Mouse (Mus musculus): ENCODE measurements around the gene Pacrg. TPM values are rescaled to one million over a fixed set of nuclear protein-coding genes. Genes with fewer than 3 reads are reported as not detected.

Pacrg gene
- polyA plus RNA-seq, 1 experiment: 21.0 TPM

- TF ChIP-seq POLR2A (IDR thresholded peaks at IDR 0.05; ENCODE audit: extremely low read depth, insufficient read depth, low read length) (no peak), CTCF (IDR thresholded peaks at IDR 0.05; ENCODE audit: extremely low read depth, insufficient read depth, low read length) (no peak)
- Histone ChIP-seq H3K4me3 (ENCODE audit: insufficient read depth, low read length) (no peak overlapping the region), H3K4me1 (ENCODE audit: control insufficient read depth, insufficient read depth, low read length) (peaks cover 2% of the 10 kb centered on the region; the same call in 1 of the 2 replicates), H3K27ac (ENCODE audit: insufficient read depth, low read length) (peak overlapping the region; percentile 95)
Observed at GRCm38 (mm10) chr17:10393766-10394165, 446.3 kb downstream of the Pacrg start.

GRCm38 (mm10) chr17:10392342-10393034 is 447.6 kb downstream of the Pacrg start:
- Histone ChIP-seq H3K4me1 (ENCODE audit: control insufficient read depth, insufficient read depth, low read length) (peaks cover 1% of the 10 kb centered on the region; the same call in 1 of the 2 replicates), H3K27ac (ENCODE audit: insufficient read depth, low read length) (peak overlapping the region; percentile 95; the same call in 1 of the 2 replicates)

GRCm38 (mm10) chr17:10390232-10391172 is 449.6 kb downstream of the Pacrg start:
- TF ChIP-seq POLR2A (IDR thresholded peaks at IDR 0.05; ENCODE audit: extremely low read depth, insufficient read depth, low read length) (peak; percentile 36), CTCF (IDR thresholded peaks at IDR 0.05; ENCODE audit: extremely low read depth, insufficient read depth, low read length) (no peak)
- Histone ChIP-seq H3K27ac (ENCODE audit: insufficient read depth, low read length) (peak overlapping the region; percentile 57), H3K4me1 (ENCODE audit: control insufficient read depth, insufficient read depth, low read length) (no peaks in the 10 kb centered on the region), H3K4me3 (ENCODE audit: insufficient read depth, low read length) (no peak overlapping the region)

More at GRCm38 (mm10) chr17:10392342-10393034, 447.6 kb downstream of the Pacrg start:
- H3K4me3 ChIP-seq (ENCODE audit: insufficient read depth, low read length): no peak overlapping the region
- TF ChIP-seq POLR2A (IDR thresholded peaks at IDR 0.05; ENCODE audit: extremely low read depth, insufficient read depth, low read length) (no peak), CTCF (IDR thresholded peaks at IDR 0.05; ENCODE audit: extremely low read depth, insufficient read depth, low read length) (no peak)

- H3K27ac ChIP-seq (ENCODE audit: insufficient read depth, low read length): peak overlapping the region; percentile 57
- no peak overlapping the region for H3K4me3 ChIP-seq (ENCODE audit: insufficient read depth, low read length)
- no peak for TF ChIP-seq CTCF (IDR thresholded peaks at IDR 0.05; ENCODE audit: extremely low read depth, insufficient read depth, low read length)
- TF ChIP-seq POLR2A (IDR thresholded peaks at IDR 0.05; ENCODE audit: extremely low read depth, insufficient read depth, low read length): no peak
- no peaks in the 10 kb centered on the region for H3K4me1 ChIP-seq (ENCODE audit: control insufficient read depth, insufficient read depth, low read length)
Observed at GRCm38 (mm10) chr17:10389740-10390139, 450.4 kb downstream of the Pacrg start.

- Histone ChIP-seq H3K4me1 (ENCODE audit: control insufficient read depth, insufficient read depth, low read length) (no peaks in the 10 kb centered on the region), H3K4me3 (ENCODE audit: insufficient read depth, low read length) (no peak overlapping the region), H3K27ac (ENCODE audit: insufficient read depth, low read length) (no peak overlapping the region)
- no peak for TF ChIP-seq POLR2A (IDR thresholded peaks at IDR 0.05; ENCODE audit: extremely low read depth, insufficient read depth, low read length)
- TF ChIP-seq CTCF (IDR thresholded peaks at IDR 0.05; ENCODE audit: extremely low read depth, insufficient read depth, low read length): no peak
Observed at GRCm38 (mm10) chr17:10386548-10386947, 453.6 kb downstream of the Pacrg start.

GRCm38 (mm10) chr17:10383406-10383805 is 456.7 kb downstream of the Pacrg start:
- TF ChIP-seq CTCF (IDR thresholded peaks at IDR 0.05; ENCODE audit: extremely low read depth, insufficient read depth, low read length) (no peak), POLR2A (IDR thresholded peaks at IDR 0.05; ENCODE audit: extremely low read depth, insufficient read depth, low read length) (no peak)
- Histone ChIP-seq H3K4me1 (ENCODE audit: control insufficient read depth, insufficient read depth, low read length) (no peaks in the 10 kb centered on the region), H3K27ac (ENCODE audit: insufficient read depth, low read length) (no peak overlapping the region), H3K4me3 (ENCODE audit: insufficient read depth, low read length) (no peak overlapping the region)

- TF ChIP-seq POLR2A (IDR thresholded peaks at IDR 0.05; ENCODE audit: extremely low read depth, insufficient read depth, low read length) (no peak), CTCF (IDR thresholded peaks at IDR 0.05; ENCODE audit: extremely low read depth, insufficient read depth, low read length) (no peak)
- no peaks in the 10 kb centered on the region; the same call in 1 of the 2 replicates for H3K4me1 ChIP-seq (ENCODE audit: control insufficient read depth, insufficient read depth, low read length)
- H3K4me3 ChIP-seq (ENCODE audit: insufficient read depth, low read length): no peak overlapping the region
- H3K27ac ChIP-seq (ENCODE audit: insufficient read depth, low read length): no peak overlapping the region
Observed at GRCm38 (mm10) chr17:10378467-10379175, 461.5 kb downstream of the Pacrg start.

GRCm38 (mm10) chr17:10377606-10378005 is 462.5 kb downstream of the Pacrg start:
- Histone ChIP-seq H3K4me3 (ENCODE audit: insufficient read depth, low read length) (no peak overlapping the region), H3K27ac (ENCODE audit: insufficient read depth, low read length) (no peak overlapping the region), H3K4me1 (ENCODE audit: control insufficient read depth, insufficient read depth, low read length) (no peaks in the 10 kb centered on the region; the same call in 1 of the 2 replicates)
- TF ChIP-seq CTCF (IDR thresholded peaks at IDR 0.05; ENCODE audit: extremely low read depth, insufficient read depth, low read length): no peak

- no peak for TF ChIP-seq POLR2A (IDR thresholded peaks at IDR 0.05; ENCODE audit: extremely low read depth, insufficient read depth, low read length)
- TF ChIP-seq CTCF (IDR thresholded peaks at IDR 0.05; ENCODE audit: extremely low read depth, insufficient read depth, low read length): no peak
Observed at GRCm38 (mm10) chr17:10374316-10374715, 465.8 kb downstream of the Pacrg start.

More at GRCm38 (mm10) chr17:10374316-10374715, 465.8 kb downstream of the Pacrg start:
- Histone ChIP-seq H3K4me3 (ENCODE audit: insufficient read depth, low read length) (no peak overlapping the region), H3K4me1 (ENCODE audit: control insufficient read depth, insufficient read depth, low read length) (no peaks in the 10 kb centered on the region; the same call in 1 of the 2 replicates), H3K27ac (ENCODE audit: insufficient read depth, low read length) (no peak overlapping the region)
